ENCODE assay signal across 8 mouse cellular contexts in genomic region chr4:118620967-118621320, GRCm38 (mm10). TPM values are rescaled to one million over a fixed set of nuclear protein-coding genes. Genes with fewer than 3 reads are reported as not detected.
DNase-seq lines count a peak whose midpoint lies in the region; ATAC-seq and TF ChIP-seq lines count a peak whose summit lies in the region.

No protein-coding gene starts in this region.

- H3K9ac ChIP-seq in hindbrain, embryonic 11.5 days (ENCODE audit: low read depth, low read length): peak overlapping the region; percentile 67

- peak overlapping the region; percentile 93 for H3K4me2 ChIP-seq in hindbrain, embryonic 11.5 days (replicated peaks; ENCODE audit: low read depth, low read length)

- under 1% methylated on average over 23 of the region's 23 CpGs for WGBS in kidney, adult 2 months
- WGBS in hindbrain, embryonic 11.5 days: under 1% methylated on average over 23 of the region's 23 CpGs
- WGBS in midbrain, embryonic 10.5 days: under 1% methylated on average over 23 of the region's 23 CpGs

- no peaks in the 10 kb centered on the region for H3K36me3 ChIP-seq in kidney, adult 2 months (ENCODE audit: control insufficient read depth, insufficient read depth, low read length)
- H3K36me3 ChIP-seq in hindbrain, embryonic 11.5 days (ENCODE audit: control insufficient read depth, insufficient read depth, low read length): peaks cover 9% of the 10 kb centered on the region; the same call in 1 of the 2 replicates
- peaks cover 34% of the 10 kb centered on the region for H3K36me3 ChIP-seq in midbrain, embryonic 10.5 days

- TF ChIP-seq CTCF in kidney, adult 2 months (conservative IDR thresholded peaks at IDR 0.05; ENCODE audit: insufficient read depth, insufficient read length, low read depth, low read length): no peak

- H3K4me1 ChIP-seq in kidney, adult 2 months (ENCODE audit: control insufficient read depth, insufficient read depth, low read length): peaks cover 3% of the 10 kb centered on the region; the same call in 1 of the 2 replicates
- no peaks in the 10 kb centered on the region for H3K4me1 ChIP-seq in hindbrain, embryonic 11.5 days (replicated peaks; ENCODE audit: control insufficient read depth, insufficient read depth, low read length)
- H3K4me1 ChIP-seq in midbrain, embryonic 10.5 days: peaks cover 13% of the 10 kb centered on the region

- no peaks in the 10 kb centered on the region for H3K27me3 ChIP-seq in kidney, adult 2 months (replicated peaks; ENCODE audit: control insufficient read depth, insufficient read depth, low read length)
- H3K27me3 ChIP-seq in hindbrain, embryonic 11.5 days (ENCODE audit: control insufficient read depth, insufficient read depth, low read length): no peaks in the 10 kb centered on the region
- no peaks in the 10 kb centered on the region for H3K27me3 ChIP-seq in midbrain, embryonic 10.5 days (ENCODE audit: low read depth, poor library complexity, severe bottlenecking)

- H3K4me3 ChIP-seq in kidney, adult 2 months (ENCODE audit: insufficient read depth, low read depth, low read length): peak overlapping the region; percentile 78
- H3K4me3 ChIP-seq in hindbrain, embryonic 11.5 days (ENCODE audit: low read depth, low read length): peak overlapping the region; percentile 86
- H3K4me3 ChIP-seq in midbrain, embryonic 10.5 days: peak overlapping the region; percentile 91

- no peak for TF ChIP-seq POLR2A in kidney, adult 2 months (IDR thresholded peaks at IDR 0.05; ENCODE audit: low read depth, low read length)

- peak; percentile 21 for ATAC-seq in activated CD4-positive, CD25-positive, alpha-beta regulatory T cell, adult 4 months
- ATAC-seq in hindbrain, embryonic 11.5 days (ENCODE audit: low FRiP score): no peak; the same call in 1 of the 2 replicates

- no peaks in the 10 kb centered on the region for H3K9me3 ChIP-seq in hindbrain, embryonic 11.5 days (ENCODE audit: control insufficient read depth, low read length)
- H3K9me3 ChIP-seq in midbrain, embryonic 10.5 days (replicated peaks): no peaks in the 10 kb centered on the region; the same call in 1 of the 2 replicates

- no peak for DNase-seq in kidney, adult 2 months
- DNase-seq in kidney, adult 18-20 months: no peak
- no peak for DNase-seq in hindbrain, embryonic 11.5 days (ENCODE audit: low spot score)
- DNase-seq in midbrain, embryonic 10.5 days (ENCODE audit: low spot score): no peak
- no peak for DNase-seq in ovary, adult 18-20 months (ENCODE audit: low spot score)
- no peak for DNase-seq in urinary bladder, postnatal 4 days (ENCODE audit: low spot score in 2 of 2)
- DNase-seq in thymus, adult 18-20 months: no peak

- H3K27ac ChIP-seq in kidney, adult 2 months (ENCODE audit: insufficient read depth, low read depth, low read length): no peak overlapping the region
- no peak overlapping the region for H3K27ac ChIP-seq in hindbrain, embryonic 11.5 days (ENCODE audit: low read depth, low read length)
- H3K27ac ChIP-seq in midbrain, embryonic 10.5 days (replicated peaks): peak overlapping the region; percentile 80

RNA-seq across cellular contexts. Expression of gene Ebna1bp2, which starts 0.3 kb away (rescaled TPM):
- 24.0 and 29.4 TPM in 2 replicates for polyA plus RNA-seq in kidney, adult 2 months (2012; rRNA removed)
- polyA plus RNA-seq in activated CD4-positive, CD25-positive, alpha-beta regulatory T cell, adult 4 months (2017; shearing (Covaris generic)): 100 to 1,000 TPM; 163 to 165 TPM
- polyA plus RNA-seq in hindbrain, embryonic 11.5 days (2014; fragmentation: Nextera tagmentation; extraction: Ambion mirVana): 192 and 193 TPM in 2 replicates
- 187 and 192 TPM in 2 replicates for polyA plus RNA-seq in midbrain, embryonic 10.5 days (2016; fragmentation: Nextera tagmentation; extraction: Ambion mirVana)

RNA-seq across cellular contexts. Expression of gene Cfap57, which starts 0.4 kb away (rescaled TPM):
- polyA plus RNA-seq in kidney, adult 2 months (2012; rRNA removed): 0.06 and 0.08 TPM in 2 replicates
- not detected for polyA plus RNA-seq in activated CD4-positive, CD25-positive, alpha-beta regulatory T cell, adult 4 months (2017; shearing (Covaris generic))
- 1.5 and 2.0 TPM in 2 replicates for polyA plus RNA-seq in hindbrain, embryonic 11.5 days (2014; fragmentation: Nextera tagmentation; extraction: Ambion mirVana)
- 0.70 and 0.75 TPM in 2 replicates for polyA plus RNA-seq in midbrain, embryonic 10.5 days (2016; fragmentation: Nextera tagmentation; extraction: Ambion mirVana)

RNA-seq across cellular contexts. Expression of gene Olfr62, which starts 37.8 kb away (rescaled TPM):
- polyA plus RNA-seq in kidney, adult 2 months (2012; rRNA removed): not detected in 2 replicates
- not detected for polyA plus RNA-seq in activated CD4-positive, CD25-positive, alpha-beta regulatory T cell, adult 4 months (2017; shearing (Covaris generic))
- polyA plus RNA-seq in hindbrain, embryonic 11.5 days (2014; fragmentation: Nextera tagmentation; extraction: Ambion mirVana): not detected in 2 replicates
- polyA plus RNA-seq in midbrain, embryonic 10.5 days (2016; fragmentation: Nextera tagmentation; extraction: Ambion mirVana): not detected in 2 replicates
